Mouse (Mus musculus): ENCODE results near the gene Gid8. TPM values are rescaled to one million over a fixed set of nuclear protein-coding genes. Genes with fewer than 3 reads are reported as not detected.

Gid8 gene
- polyA plus RNA-seq, 1 experiment from 2014 or later: 50.9 TPM

DNA sequence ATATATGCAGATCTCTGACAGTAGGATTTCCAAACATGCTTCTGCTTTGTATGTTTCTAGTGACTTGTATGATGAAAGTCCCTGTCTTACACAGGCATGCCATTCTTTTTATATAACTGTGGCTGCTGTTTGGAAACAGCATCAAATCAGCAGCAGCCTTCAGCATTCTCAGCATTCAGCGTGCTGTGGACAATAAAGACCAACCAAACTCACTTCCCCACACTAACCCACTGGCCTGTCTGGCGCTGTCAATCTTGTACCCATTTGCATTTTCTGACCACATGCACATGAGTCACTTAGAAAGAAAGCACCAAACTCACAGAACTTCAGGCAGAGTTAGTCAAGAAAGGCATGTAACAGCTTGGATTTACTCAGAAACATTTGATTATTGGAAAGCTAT is 14.7 kb upstream of the Gid8 start:
- ATAC-seq (ENCODE audit: low read depth): no peak
- Histone ChIP-seq H3K27ac (ENCODE audit: low read length) (no peak overlapping the region), H3K9ac (ENCODE audit: low read length) (no peak overlapping the region), H3K36me3 (ENCODE audit: control insufficient read depth, insufficient read depth, low read length) (peaks cover 5% of the 10 kb centered on the region; the same call in 1 of the 2 replicates), H3K4me2 (ENCODE audit: low read depth, low read length) (no peak overlapping the region), H3K4me1 (replicated peaks; ENCODE audit: control insufficient read depth, insufficient read depth, low read length) (peaks cover 18% of the 10 kb centered on the region), H3K9me3 (ENCODE audit: control insufficient read depth, low read length) (no peaks in the 10 kb centered on the region), H3K27me3 (ENCODE audit: control insufficient read depth, insufficient read depth, low read depth, low read length) (no peaks in the 10 kb centered on the region), H3K4me3 (ENCODE audit: low read length) (no peak overlapping the region)
- WGBS: 89% methylated on average over 2 of the region's 2 CpGs

DNA sequence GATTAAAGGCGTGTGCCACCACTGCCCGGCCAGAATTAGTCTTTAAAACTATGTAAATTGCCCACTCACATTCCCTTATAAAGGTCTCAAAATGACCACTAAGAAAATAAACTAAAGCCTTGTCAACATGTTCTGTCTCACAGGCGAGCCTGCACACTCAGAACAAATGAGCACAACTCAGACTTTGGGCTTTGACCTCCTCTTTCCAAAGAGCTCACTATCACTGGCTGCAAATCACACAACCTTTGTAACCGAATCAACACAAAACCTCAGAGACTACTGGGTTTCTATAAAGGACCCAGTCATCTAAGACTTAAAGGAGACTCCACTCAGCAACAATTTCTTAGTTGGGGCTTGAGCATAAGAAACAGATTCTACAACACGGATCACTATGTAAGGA is 9.5 kb upstream of the Gid8 start:
- no peak for ATAC-seq (ENCODE audit: low read depth)
- 61% methylated on average over 5 of the region's 5 CpGs for WGBS
- Histone ChIP-seq H3K27me3 (ENCODE audit: control insufficient read depth, insufficient read depth, low read depth, low read length) (no peaks in the 10 kb centered on the region), H3K9ac (ENCODE audit: low read length) (peak overlapping the region; percentile 93), H3K4me3 (ENCODE audit: low read length) (peak overlapping the region; percentile 87), H3K27ac (ENCODE audit: low read length) (no peak overlapping the region), H3K4me1 (replicated peaks; ENCODE audit: control insufficient read depth, insufficient read depth, low read length) (peaks cover 30% of the 10 kb centered on the region), H3K4me2 (ENCODE audit: low read depth, low read length) (peak overlapping the region; percentile 89), H3K36me3 (ENCODE audit: control insufficient read depth, insufficient read depth, low read length) (no peaks in the 10 kb centered on the region), H3K9me3 (ENCODE audit: control insufficient read depth, low read length) (no peaks in the 10 kb centered on the region)

DNA sequence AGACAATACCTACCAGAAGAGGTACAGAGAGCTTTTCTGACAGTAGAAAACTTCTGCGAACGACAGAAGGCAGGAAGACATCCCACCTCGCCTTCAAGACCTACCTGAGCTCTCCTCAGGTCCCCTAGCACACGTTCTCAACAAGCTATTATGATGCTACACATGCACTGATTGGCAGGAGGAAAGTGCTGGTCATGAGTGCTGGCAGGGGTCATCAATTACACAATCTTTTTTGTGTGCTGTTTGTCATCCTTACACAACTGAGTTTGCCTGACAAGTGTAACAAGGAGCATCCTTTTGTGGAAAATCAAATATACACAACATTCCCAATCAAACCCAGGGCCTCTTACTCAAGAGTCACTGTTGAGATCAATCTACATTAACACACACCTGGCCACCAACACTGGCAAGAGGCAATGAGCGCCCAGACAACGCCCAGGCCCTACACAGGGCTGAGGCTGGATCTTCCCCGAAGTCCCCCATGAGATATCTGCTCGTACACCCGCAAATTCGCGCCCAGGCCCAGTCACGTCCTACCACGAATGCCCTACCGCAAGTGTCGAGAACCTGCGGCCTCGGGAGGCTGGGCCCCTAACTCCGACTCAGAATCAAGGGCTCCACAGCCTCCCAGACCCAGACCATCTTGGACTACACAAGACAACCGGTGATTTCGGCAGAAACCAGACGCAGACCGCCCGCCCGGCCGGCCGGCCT is 8.7 kb upstream of the Gid8 start:
- H3K9ac ChIP-seq (ENCODE audit: low read length): peak overlapping the region; percentile 93
- no peak; the same call in 1 of the 2 replicates for ATAC-seq (ENCODE audit: low read depth)
- peaks cover 30% of the 10 kb centered on the region for H3K4me1 ChIP-seq (replicated peaks; ENCODE audit: control insufficient read depth, insufficient read depth, low read length)
- 3% methylated on average over 26 of the region's 26 CpGs for WGBS
- H3K4me2 ChIP-seq (ENCODE audit: low read depth, low read length): peak overlapping the region; percentile 89
- peak overlapping the region; percentile 87 for H3K4me3 ChIP-seq (ENCODE audit: low read length)
- no peaks in the 10 kb centered on the region for H3K9me3 ChIP-seq (ENCODE audit: control insufficient read depth, low read length)
- H3K36me3 ChIP-seq (ENCODE audit: control insufficient read depth, insufficient read depth, low read length): no peaks in the 10 kb centered on the region
- no peaks in the 10 kb centered on the region for H3K27me3 ChIP-seq (ENCODE audit: control insufficient read depth, insufficient read depth, low read depth, low read length)
- peak overlapping the region; percentile 96 for H3K27ac ChIP-seq (ENCODE audit: low read length)

DNA sequence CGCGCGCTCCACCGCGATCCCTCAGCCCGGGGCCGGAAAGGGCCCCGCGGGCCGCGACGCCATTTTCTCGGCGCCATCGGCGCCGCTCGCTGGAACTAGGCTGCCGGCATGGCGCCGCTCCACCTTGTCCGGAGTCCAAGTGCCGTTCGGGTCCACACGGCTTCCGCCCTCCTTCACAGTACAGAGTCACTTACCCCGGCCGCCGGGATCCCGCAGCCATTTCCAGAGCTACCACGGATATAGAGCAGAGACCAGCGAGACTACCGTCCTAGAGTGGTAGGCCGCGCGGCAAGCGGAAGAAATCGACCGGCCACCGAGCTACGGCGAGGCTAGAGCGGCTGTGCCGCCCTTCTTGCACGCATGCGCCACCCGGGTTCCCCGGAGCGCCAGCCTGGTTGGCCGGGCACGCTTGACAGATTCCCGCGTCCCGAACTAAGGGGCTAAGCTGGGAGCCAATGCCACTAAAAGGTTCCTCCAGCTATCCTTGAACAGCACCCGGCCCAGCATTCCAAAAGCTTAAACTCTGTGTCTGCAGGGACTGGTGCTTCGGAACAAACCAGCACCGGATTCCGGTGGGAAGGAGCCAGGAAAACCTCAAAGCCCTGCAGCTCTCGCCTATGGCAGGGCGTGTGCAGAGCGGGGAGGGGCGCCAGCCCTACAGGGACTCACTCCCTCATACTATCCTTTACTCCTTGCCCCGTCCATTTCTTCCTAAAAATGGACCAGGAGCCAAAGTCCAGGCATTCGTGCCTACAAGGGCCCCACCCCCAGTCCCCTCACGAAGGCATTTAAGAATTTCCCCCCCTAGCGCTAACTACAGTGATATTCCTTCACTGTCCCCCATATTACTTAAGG is 7.9 kb upstream of the Gid8 start:
- Histone ChIP-seq H3K4me1 (replicated peaks; ENCODE audit: control insufficient read depth, insufficient read depth, low read length) (peaks cover 30% of the 10 kb centered on the region), H3K9me3 (ENCODE audit: control insufficient read depth, low read length) (no peaks in the 10 kb centered on the region), H3K4me3 (ENCODE audit: low read length) (peak overlapping the region; percentile 87), H3K36me3 (ENCODE audit: control insufficient read depth, insufficient read depth, low read length) (no peaks in the 10 kb centered on the region), H3K9ac (ENCODE audit: low read length) (peak overlapping the region; percentile 93), H3K4me2 (ENCODE audit: low read depth, low read length) (peak overlapping the region; percentile 89), H3K27me3 (ENCODE audit: control insufficient read depth, insufficient read depth, low read depth, low read length) (no peaks in the 10 kb centered on the region), H3K27ac (ENCODE audit: low read length) (peak overlapping the region; percentile 96)
- peak; percentile 96 for ATAC-seq (ENCODE audit: low read depth)
- under 1% methylated on average over 66 of the region's 66 CpGs for WGBS

DNA sequence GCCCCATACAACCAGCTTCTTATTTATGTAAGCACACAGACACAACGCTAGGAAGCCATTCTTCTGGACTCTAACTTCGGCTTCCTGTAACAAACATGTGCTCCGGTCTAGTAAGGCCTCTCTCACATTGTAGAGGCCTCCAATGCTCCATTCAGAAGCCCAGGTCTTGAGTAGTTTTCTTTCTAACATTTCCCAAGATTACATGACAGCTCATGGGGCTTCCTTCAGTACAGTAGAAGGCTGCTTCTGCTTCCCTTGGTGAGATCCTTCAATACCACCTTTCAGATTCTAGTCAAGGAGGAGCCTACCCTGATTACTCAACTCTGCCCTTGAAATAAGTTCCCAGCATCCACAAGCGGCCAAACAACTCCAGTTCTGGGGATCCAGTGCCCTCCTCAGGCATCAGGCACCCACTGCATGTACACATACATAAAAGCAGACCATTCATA is 7.2 kb upstream of the Gid8 start:
- peak overlapping the region; percentile 93 for H3K9ac ChIP-seq (ENCODE audit: low read length)
- H3K4me2 ChIP-seq (ENCODE audit: low read depth, low read length): peak overlapping the region; percentile 81
- peaks cover 30% of the 10 kb centered on the region for H3K4me1 ChIP-seq (replicated peaks; ENCODE audit: control insufficient read depth, insufficient read depth, low read length)
- no peaks in the 10 kb centered on the region for H3K9me3 ChIP-seq (ENCODE audit: control insufficient read depth, low read length)
- WGBS: 23% methylated on average over 4 of the region's 4 CpGs
- no peaks in the 10 kb centered on the region for H3K27me3 ChIP-seq (ENCODE audit: control insufficient read depth, insufficient read depth, low read depth, low read length)
- no peak for ATAC-seq (ENCODE audit: low read depth)
- peak overlapping the region; percentile 87 for H3K4me3 ChIP-seq (ENCODE audit: low read length)
- no peaks in the 10 kb centered on the region for H3K36me3 ChIP-seq (ENCODE audit: control insufficient read depth, insufficient read depth, low read length)
- H3K27ac ChIP-seq (ENCODE audit: low read length): peak overlapping the region; percentile 96

DNA sequence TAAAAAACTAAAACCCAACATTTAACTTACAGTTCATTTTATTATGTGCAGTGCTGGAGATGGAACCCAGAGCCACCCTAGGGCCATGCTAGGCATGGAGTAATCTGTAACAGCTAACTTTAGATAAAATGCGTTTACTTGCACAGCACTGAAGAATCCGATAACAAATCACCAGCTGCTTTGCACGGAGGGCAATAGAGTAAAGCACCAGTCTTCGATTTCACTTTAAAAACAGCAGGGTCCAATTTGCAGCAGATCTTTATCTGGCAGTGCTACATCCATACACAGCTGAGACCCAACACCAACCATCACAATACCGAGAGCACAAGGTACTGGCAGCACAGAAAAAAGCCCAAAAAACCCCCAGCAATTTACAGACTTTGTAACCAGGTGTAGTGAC is 6.7 kb upstream of the Gid8 start:
- no peaks in the 10 kb centered on the region for H3K36me3 ChIP-seq (ENCODE audit: control insufficient read depth, insufficient read depth, low read length)
- H3K4me3 ChIP-seq (ENCODE audit: low read length): no peak overlapping the region
- 67% methylated on average over 5 of the region's 5 CpGs for WGBS
- H3K9ac ChIP-seq (ENCODE audit: low read length): peak overlapping the region; percentile 93; the same call in 1 of the 2 replicates
- no peaks in the 10 kb centered on the region for H3K27me3 ChIP-seq (ENCODE audit: control insufficient read depth, insufficient read depth, low read depth, low read length)
- H3K27ac ChIP-seq (ENCODE audit: low read length): peak overlapping the region; percentile 96
- H3K4me2 ChIP-seq (ENCODE audit: low read depth, low read length): peak overlapping the region; percentile 81; the same call in 1 of the 2 replicates
- peaks cover 32% of the 10 kb centered on the region for H3K4me1 ChIP-seq (replicated peaks; ENCODE audit: control insufficient read depth, insufficient read depth, low read length)
- no peaks in the 10 kb centered on the region for H3K9me3 ChIP-seq (ENCODE audit: control insufficient read depth, low read length)
- ATAC-seq (ENCODE audit: low read depth): no peak

DNA sequence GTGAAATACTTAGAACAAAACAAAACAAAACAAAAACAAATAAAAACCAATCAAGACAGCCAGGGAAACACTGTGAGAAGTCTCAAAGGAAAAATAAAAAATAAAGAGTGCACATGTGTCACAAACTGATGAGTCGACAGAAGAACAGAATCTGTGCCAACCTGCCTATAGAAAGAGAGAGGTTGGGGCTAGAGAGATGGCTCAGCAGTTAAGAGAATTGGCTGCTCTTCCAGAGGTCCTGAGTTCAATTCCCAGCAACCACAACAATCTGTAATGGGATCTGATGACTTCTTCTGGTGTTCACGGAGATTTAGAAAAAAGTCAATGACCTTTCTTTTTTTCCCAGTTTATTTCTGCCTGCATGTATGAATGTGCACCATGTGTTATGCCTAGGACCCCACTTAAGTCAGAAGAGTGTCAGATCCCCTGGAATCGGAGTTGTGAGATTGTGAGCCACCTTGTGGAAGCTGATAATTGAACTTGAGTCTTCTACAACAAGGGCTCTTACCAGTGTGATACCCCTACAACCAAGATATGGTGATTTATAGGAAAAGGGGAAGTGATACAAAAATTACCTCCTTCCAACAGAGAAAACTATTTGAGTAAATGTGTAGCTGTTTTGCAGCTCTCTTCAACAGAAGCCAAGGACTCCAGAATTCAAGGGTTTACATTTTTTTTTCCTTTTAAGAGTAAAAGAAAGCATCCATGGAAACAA is 6.1 kb upstream of the Gid8 start:
- WGBS: 77% methylated on average over 3 of the region's 3 CpGs
- Histone ChIP-seq H3K36me3 (ENCODE audit: control insufficient read depth, insufficient read depth, low read length) (no peaks in the 10 kb centered on the region), H3K9me3 (ENCODE audit: control insufficient read depth, low read length) (no peaks in the 10 kb centered on the region), H3K4me1 (replicated peaks; ENCODE audit: control insufficient read depth, insufficient read depth, low read length) (peaks cover 39% of the 10 kb centered on the region), H3K27ac (ENCODE audit: low read length) (no peak overlapping the region), H3K4me2 (ENCODE audit: low read depth, low read length) (no peak overlapping the region), H3K4me3 (ENCODE audit: low read length) (no peak overlapping the region), H3K9ac (ENCODE audit: low read length) (no peak overlapping the region), H3K27me3 (ENCODE audit: control insufficient read depth, insufficient read depth, low read depth, low read length) (no peaks in the 10 kb centered on the region)
- ATAC-seq (ENCODE audit: low read depth): no peak

DNA sequence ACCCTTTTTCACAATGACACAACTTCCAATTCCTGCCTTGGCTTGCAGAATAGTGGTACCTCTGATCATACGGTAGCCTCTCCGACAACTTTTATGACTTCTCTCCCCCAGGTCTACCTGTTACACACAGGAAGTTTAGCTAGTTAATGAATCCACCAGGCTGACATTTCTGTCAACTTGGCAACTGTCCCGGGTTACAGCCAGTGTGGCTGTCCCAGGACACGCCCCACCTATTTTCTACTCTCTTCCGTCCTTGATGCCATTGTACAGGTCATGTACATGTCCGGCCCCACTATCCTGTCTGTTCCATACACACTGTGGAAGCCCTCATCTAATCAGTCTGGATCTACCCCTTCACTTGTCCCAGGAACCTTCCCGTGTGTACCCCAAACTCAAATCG is 5.3 kb upstream of the Gid8 start:
- Histone ChIP-seq H3K36me3 (ENCODE audit: control insufficient read depth, insufficient read depth, low read length) (no peaks in the 10 kb centered on the region), H3K4me2 (ENCODE audit: low read depth, low read length) (0 out of 2 replicates have a peak overlapping the region, but pooled peaks have one; percentile 0), H3K27ac (ENCODE audit: low read length) (peak overlapping the region; percentile 3; the same call in 1 of the 2 replicates), H3K9me3 (ENCODE audit: control insufficient read depth, low read length) (no peaks in the 10 kb centered on the region), H3K27me3 (ENCODE audit: control insufficient read depth, insufficient read depth, low read depth, low read length) (no peaks in the 10 kb centered on the region), H3K9ac (ENCODE audit: low read length) (no peak overlapping the region), H3K4me1 (replicated peaks; ENCODE audit: control insufficient read depth, insufficient read depth, low read length) (peaks cover 37% of the 10 kb centered on the region), H3K4me3 (ENCODE audit: low read length) (no peak overlapping the region)
- 72% methylated on average over 8 of the region's 8 CpGs for WGBS
- ATAC-seq (ENCODE audit: low read depth): no peak

All from lung, embryonic 16.5 days (tissue).